13 mouse cellular contexts compared by ENCODE assay signal in the genomic region with DNA sequence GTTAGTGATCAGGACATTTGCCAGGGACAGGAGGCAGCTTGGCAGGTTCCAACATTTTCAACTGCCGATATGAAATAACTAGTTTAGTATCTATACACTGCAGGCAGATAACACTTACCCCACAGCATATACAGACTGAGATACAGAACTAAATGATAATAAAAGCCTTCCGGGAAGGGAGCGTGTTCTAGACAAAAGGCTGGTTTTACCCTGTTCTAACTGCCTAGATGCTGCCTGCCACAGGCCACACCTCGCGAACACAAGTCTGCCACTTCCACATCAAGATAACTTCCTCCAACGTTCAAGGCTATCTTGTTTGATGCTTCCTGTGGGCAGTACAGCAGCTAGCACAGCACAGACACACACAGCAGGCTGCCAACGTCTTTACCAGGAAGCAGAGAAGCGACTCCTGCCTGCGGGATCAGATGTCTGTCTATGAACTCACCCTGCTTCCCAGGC. TPM values are rescaled to one million over a fixed set of nuclear protein-coding genes. Genes with fewer than 3 reads are reported as not detected.
DNase-seq lines count a peak whose midpoint lies in the region; ATAC-seq and TF ChIP-seq lines count a peak whose summit lies in the region.
"Had no signal": no experiment of that assay in that cellular context is flagged by ENCODE, and none has a peak within 500 bp of the region (broad histone marks: within the 10 kb centered on the region; RNA-seq: fewer than 3 reads in every experiment).

No protein-coding gene starts in this region.

- TF ChIP-seq CTCF in forebrain, postnatal 0 days (IDR thresholded peaks at IDR 0.05; ENCODE audit: low read depth): no peak
- no peak for TF ChIP-seq CTCF in liver, postnatal 0 days (IDR thresholded peaks at IDR 0.05; ENCODE audit: low read depth)

- WGBS in forebrain, postnatal 0 days: 82% methylated on average over 9 of the region's 9 CpGs
- WGBS in forebrain, embryonic 13.5 days: 96% methylated on average over 9 of the region's 9 CpGs
- 29% methylated on average over 9 of the region's 9 CpGs for WGBS in liver, postnatal 0 days (ENCODE audit: insufficient replicate concordance)

- H3K27me3 ChIP-seq in forebrain, postnatal 0 days (ENCODE audit: insufficient read depth, low read length): no peaks in the 10 kb centered on the region
- no peaks in the 10 kb centered on the region for H3K27me3 ChIP-seq in forebrain, embryonic 13.5 days
- no peaks in the 10 kb centered on the region for H3K27me3 ChIP-seq in liver, postnatal 0 days (ENCODE audit: insufficient read depth, low read length)
- H3K27me3 ChIP-seq: megakaryocyte, embryonic 14.5 days; neural tube, embryonic 13.5 days had no signal

- H3K4me2 ChIP-seq in forebrain, postnatal 0 days (ENCODE audit: low read depth): no peak overlapping the region
- H3K4me2 ChIP-seq in forebrain, embryonic 13.5 days: no peak overlapping the region
- H3K4me2 ChIP-seq in liver, postnatal 0 days (ENCODE audit: low read depth, low read length): peak overlapping the region; percentile 23; the same call in 1 of the 2 replicates
- H3K4me2 ChIP-seq: neural tube, embryonic 13.5 days had no signal

- H3K9ac ChIP-seq in forebrain, postnatal 0 days: no peak overlapping the region
- H3K9ac ChIP-seq in forebrain, embryonic 13.5 days: no peak overlapping the region
- H3K9ac ChIP-seq in liver, postnatal 0 days (replicated peaks): no peak overlapping the region
- H3K9ac ChIP-seq: neural tube, embryonic 13.5 days had no signal

- no peaks in the 10 kb centered on the region for H3K9me3 ChIP-seq in forebrain, postnatal 0 days (ENCODE audit: low read length)
- no peaks in the 10 kb centered on the region; the same call in 1 of the 2 replicates for H3K9me3 ChIP-seq in forebrain, embryonic 13.5 days (replicated peaks)
- H3K9me3 ChIP-seq in liver, postnatal 0 days (ENCODE audit: low read length): peaks cover 5% of the 10 kb centered on the region; the same call in 1 of the 2 replicates
- H3K9me3 ChIP-seq: megakaryocyte, embryonic 14.5 days; neural tube, embryonic 13.5 days had no signal

- H3K4me1 ChIP-seq in forebrain, postnatal 0 days (ENCODE audit: insufficient read depth): no peaks in the 10 kb centered on the region
- H3K4me1 ChIP-seq in forebrain, embryonic 13.5 days: no peaks in the 10 kb centered on the region
- peaks cover 6% of the 10 kb centered on the region for H3K4me1 ChIP-seq in liver, postnatal 0 days (ENCODE audit: insufficient read depth)
- H3K4me1 ChIP-seq: neural tube, embryonic 13.5 days had no signal

- peaks cover 39% of the 10 kb centered on the region for H3K36me3 ChIP-seq in forebrain, postnatal 0 days (ENCODE audit: insufficient read depth)
- peaks cover 82% of the 10 kb centered on the region for H3K36me3 ChIP-seq in forebrain, embryonic 13.5 days (ENCODE audit: poor library complexity, severe bottlenecking)
- peaks cover 39% of the 10 kb centered on the region for H3K36me3 ChIP-seq in liver, postnatal 0 days (replicated peaks; ENCODE audit: insufficient read depth, low read length)

- TF ChIP-seq EP300 in liver, postnatal 0 days (IDR thresholded peaks at IDR 0.05; ENCODE audit: low read depth): peak; percentile 90

- no peak for DNase-seq in forebrain, postnatal 0 days
- DNase-seq in thymus, postnatal 25 days: peak; percentile 6
- DNase-seq in thymus, postnatal 4 days: no peak
- DNase-seq in liver, postnatal 0 days: peak; percentile 33
- no peak for DNase-seq in layer of hippocampus, postnatal 10 days (ENCODE audit: low spot score in 2 of 2)
- DNase-seq in kidney, postnatal 25 days: no peak
- no peak for DNase-seq in testis, postnatal 14 days (ENCODE audit: low spot score)
- DNase-seq: cerebellum, adult 9-11 months; layer of hippocampus, postnatal 36 days had no signal

- ATAC-seq in forebrain, postnatal 0 days: peak; percentile 50; the same call in 1 of the 2 replicates
- ATAC-seq in forebrain, embryonic 13.5 days: no peak
- peak; percentile 85 for ATAC-seq in liver, postnatal 0 days

- no peak overlapping the region for H3K27ac ChIP-seq in forebrain, postnatal 0 days (ENCODE audit: low read depth, low read length)
- H3K27ac ChIP-seq in forebrain, embryonic 13.5 days: no peak overlapping the region
- H3K27ac ChIP-seq in liver, postnatal 0 days (ENCODE audit: low read depth): peak overlapping the region; percentile 69
- H3K27ac ChIP-seq: neural tube, embryonic 13.5 days had no signal

- no peak overlapping the region for H3K4me3 ChIP-seq in forebrain, postnatal 0 days (ENCODE audit: low read depth, low read length)
- H3K4me3 ChIP-seq in forebrain, embryonic 13.5 days: no peak overlapping the region
- no peak overlapping the region for H3K4me3 ChIP-seq in liver, postnatal 0 days (ENCODE audit: low read depth, low read length)
- H3K4me3 ChIP-seq: erythroblast, embryonic 14.5 days; megakaryocyte, embryonic 14.5 days; neural tube, embryonic 13.5 days had no signal

RNA-seq across cellular contexts. Expression of a gene that starts 43.6 kb away (rescaled TPM):
- 14.8 and 15.0 TPM in 2 replicates for total RNA-seq in forebrain, postnatal 0 days (2014; rRNA removed)
- 11.2 and 12.2 TPM in 2 replicates for polyA plus RNA-seq in forebrain, postnatal 0 days (2015; fragmentation: Nextera tagmentation; extraction: Ambion mirVana)
- polyA plus RNA-seq in forebrain, embryonic 13.5 days (2015; fragmentation: Nextera tagmentation; extraction: Ambion mirVana): 56.3 and 58.4 TPM in 2 replicates
- 23.8 and 25.7 TPM in 2 replicates for polyA plus RNA-seq in liver, postnatal 0 days (2015; fragmentation: Nextera tagmentation; extraction: Ambion mirVana)
- total RNA-seq in layer of hippocampus, postnatal 10 days (2021): 10 to 100 TPM; 19.5 to 21.6 TPM

RNA-seq across cellular contexts. Expression of a gene that starts 43.8 kb away (rescaled TPM):
- total RNA-seq in forebrain, postnatal 0 days (2014; rRNA removed): 78.2 and 107 TPM in 2 replicates
- polyA plus RNA-seq in forebrain, postnatal 0 days (2015; fragmentation: Nextera tagmentation; extraction: Ambion mirVana): 191 and 226 TPM in 2 replicates
- 396 and 404 TPM in 2 replicates for polyA plus RNA-seq in forebrain, embryonic 13.5 days (2015; fragmentation: Nextera tagmentation; extraction: Ambion mirVana)
- polyA plus RNA-seq in liver, postnatal 0 days (2015; fragmentation: Nextera tagmentation; extraction: Ambion mirVana): 122 and 136 TPM in 2 replicates
- total RNA-seq in layer of hippocampus, postnatal 10 days (2021): 100 to 1,000 TPM; 117 to 132 TPM

Comparison
In these comparisons a context has a peak if more than half of its experiments do, and no peak if none do; other contexts are left out.
1. DNase-seq: peak in thymus, postnatal 25 days (single experiment) and liver, postnatal 0 days (single experiment); none in forebrain, postnatal 0 days (single experiment), thymus, postnatal 4 days (single experiment), layer of hippocampus, postnatal 10 days (0 of 2), kidney, postnatal 25 days (0 of 2) and testis, postnatal 14 days (single experiment).